Mouse (Mus musculus) ZHBTc4 (cell line): Measurements from ENCODE around the gene Ceacam14.

Experiments
- DNase-seq: peaks from one replicate; pipeline ENCODE4 v3.0.0-alpha.2; 2011; ENCODE audit warnings: low read depth, low spot score

Ceacam14 gene

GRCm38 (mm10) chr7:17812333-17812732 is at the start of gene Ceacam14:
Gene Ceacam14, plus strand, starts transcription at chr7:17812633.
- no peak for DNase-seq
